Mouse (Mus musculus) erythroid progenitor cell, adult 5-6 weeks (primary cell): ENCODE data around the gene Scarb2. TPM values are rescaled to one million over a fixed set of nuclear protein-coding genes. Genes with fewer than 3 reads are reported as not detected.
A peak's percentile ranks its signal among the peaks of the same experiment; 100 is the strongest.

ENCODE experiments used
- ATAC-seq: replicated peaks from 2 replicates; pipeline ENCODE4 v1.8.0; 2016; ENCODE audit warnings: moderate number of reproducible peaks, mild to moderate bottlenecking, moderate TSS enrichment, inconsistent platforms; ENCODE audit not compliant: poor library complexity, low FRiP score, severe bottlenecking
- total RNA-seq, 2 experiments: library from RNA; stranded (forward) in 1 of 2; stranded (reverse) in 1 of 2; fragments of 150-400 nt in 1 of 2; fragments of 186-747, 209-891 nt in 1 of 2; gene quantifications; 2 replicates each; pipeline versions ENCODE4 v1.2.3 to v1.2.4; 2015 to 2017; ENCODE audit warnings: low replicate concordance in 2 of 2

The Scarb2 gene
- total RNA-seq, 2 experiments from 2014 or later = 5.9 to 9.8 TPM

- no peak for ATAC-seq
These were observed 10.7 kb downstream of the Scarb2 start for GRCm38 (mm10) chr5:92495771-92496409.

- no peak for ATAC-seq
These were observed 11.3 kb downstream of the Scarb2 start for GRCm38 (mm10) chr5:92495291-92495690.

GRCm38 (mm10) chr5:92493423-92493822 lies 13.2 kb downstream of the Scarb2 start:
- no peak for ATAC-seq

- no peak for ATAC-seq
These were observed 15.9 kb downstream of the Scarb2 start for GRCm38 (mm10) chr5:92490779-92491178.

DNA sequence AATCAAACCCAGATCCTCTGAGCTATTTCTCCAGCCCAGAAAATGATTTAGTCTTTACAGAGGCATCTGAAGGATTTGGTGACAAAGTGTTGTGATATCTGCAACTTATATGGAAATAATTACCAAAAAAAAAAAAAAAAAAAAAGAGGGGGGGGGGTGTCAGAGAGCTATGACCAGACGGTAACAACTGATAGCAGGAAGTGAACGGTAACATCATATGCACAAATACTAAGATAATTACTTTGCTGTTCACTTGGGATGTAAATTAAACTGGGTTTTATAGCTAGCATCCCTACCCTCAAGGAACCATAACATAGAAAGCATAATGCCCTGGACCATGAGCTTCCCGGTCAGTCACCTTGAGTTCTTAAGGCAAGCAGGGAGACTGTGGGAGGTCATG lies 16.3 kb downstream of the Scarb2 start:
- no peak for ATAC-seq

GRCm38 (mm10) chr5:92489503-92489902 lies 17.1 kb downstream of the Scarb2 start:
- ATAC-seq = 0 out of 2 replicates have a peak, but pooled peaks have one; percentile 23

- ATAC-seq = no peak
These were observed 17.7 kb downstream of the Scarb2 start for GRCm38 (mm10) chr5:92488961-92489360.

- ATAC-seq = no peak
These were observed 18.2 kb downstream of the Scarb2 start for GRCm38 (mm10) chr5:92488408-92488807.

DNA sequence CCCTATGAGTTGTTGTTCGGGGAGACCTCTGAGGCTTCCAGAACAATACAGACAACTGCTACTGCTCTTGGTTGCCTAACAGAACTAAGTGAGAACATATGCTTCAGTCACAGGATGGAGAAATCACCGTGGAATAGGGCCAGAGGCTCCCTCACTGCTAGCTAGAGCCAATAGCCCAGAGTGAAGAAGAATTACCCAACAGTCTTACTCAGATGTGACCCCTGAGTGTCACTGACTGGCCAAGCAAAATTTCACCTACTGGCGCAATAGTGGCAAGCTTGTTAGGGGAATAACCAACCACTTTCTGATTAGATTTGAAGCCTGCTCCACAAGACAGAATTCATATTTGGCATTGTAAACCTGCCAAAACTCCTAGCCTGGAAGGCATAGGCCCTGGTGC lies 19.9 kb downstream of the Scarb2 start:
- ATAC-seq = no peak

DNA sequence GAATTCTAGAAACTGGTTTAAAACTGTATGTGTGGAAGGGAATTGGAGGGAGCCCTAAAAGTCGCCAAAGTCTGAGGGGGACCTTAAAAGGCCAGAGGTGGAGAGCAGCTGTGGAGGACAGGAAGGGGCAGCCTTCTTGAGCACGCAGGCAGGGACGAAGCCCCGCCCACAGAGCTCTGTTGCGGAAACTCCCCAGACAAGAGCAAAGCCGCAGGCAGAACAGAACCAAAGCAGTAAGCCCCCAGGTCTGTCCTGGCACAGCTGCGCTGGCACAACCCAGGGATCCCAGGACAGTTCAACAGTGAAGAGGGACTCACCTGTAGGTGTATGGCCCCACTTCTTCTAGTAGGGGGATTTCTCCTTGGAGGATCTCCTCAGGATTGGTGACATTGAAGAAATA lies 21.8 kb downstream of the Scarb2 start:
- no peak; the same call in 1 of the 2 replicates for ATAC-seq

DNA sequence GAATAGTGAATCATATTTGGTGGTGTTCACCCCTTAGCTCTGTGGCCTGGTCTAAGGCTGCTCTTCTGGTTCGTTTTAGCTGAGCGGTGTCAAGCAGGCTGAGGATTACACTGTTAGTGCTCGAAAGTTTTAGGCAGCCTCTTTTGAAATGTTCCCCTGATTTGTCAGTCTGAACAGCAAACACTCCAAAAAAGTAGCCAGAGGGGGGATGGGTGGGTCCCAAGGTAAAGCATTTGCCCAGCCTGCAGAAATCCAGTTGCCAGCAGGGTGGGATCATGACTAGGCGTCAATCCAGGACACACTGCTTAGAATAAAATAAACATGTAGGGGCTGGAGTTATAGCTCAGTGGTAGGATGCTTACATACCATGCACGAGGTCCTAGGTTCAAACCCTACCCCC lies 33.8 kb downstream of the Scarb2 start:
- no peak for ATAC-seq

DNA sequence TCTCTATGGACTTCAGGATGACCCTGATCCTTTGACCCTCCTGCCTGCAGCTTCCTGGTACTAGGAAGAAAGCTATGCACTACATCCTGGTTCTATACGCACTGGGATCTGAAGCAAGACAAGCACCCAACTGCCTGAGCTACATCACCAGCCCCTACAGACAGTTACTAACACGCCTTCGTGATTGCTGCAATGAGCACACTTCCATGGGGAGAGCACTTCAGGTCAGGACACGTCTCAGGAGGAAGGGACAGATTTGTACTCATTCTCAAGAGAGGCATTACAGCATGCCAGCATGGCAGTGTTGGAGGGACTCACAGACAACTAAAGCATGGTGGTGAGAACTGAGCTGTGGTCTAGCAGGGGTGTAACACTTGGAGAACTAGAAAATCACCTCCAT lies 35.1 kb downstream of the Scarb2 start:
- ATAC-seq = no peak

- peak; percentile 52; the same call in 1 of the 2 replicates for ATAC-seq
These were observed 37.2 kb downstream of the Scarb2 start for GRCm38 (mm10) chr5:92469201-92470130.

- no peak for ATAC-seq
These were observed 38.4 kb downstream of the Scarb2 start for GRCm38 (mm10) chr5:92468234-92468633.

- no peak for ATAC-seq
These were observed 39.4 kb downstream of the Scarb2 start for GRCm38 (mm10) chr5:92467102-92467766.

GRCm38 (mm10) chr5:92465511-92465910 lies 41.1 kb downstream of the Scarb2 start:
- ATAC-seq = no peak

GRCm38 (mm10) chr5:92461321-92461720 lies 45.3 kb downstream of the Scarb2 start:
- no peak for ATAC-seq

GRCm38 (mm10) chr5:92458726-92459125 lies 47.9 kb downstream of the Scarb2 start:
- ATAC-seq = no peak

DNA sequence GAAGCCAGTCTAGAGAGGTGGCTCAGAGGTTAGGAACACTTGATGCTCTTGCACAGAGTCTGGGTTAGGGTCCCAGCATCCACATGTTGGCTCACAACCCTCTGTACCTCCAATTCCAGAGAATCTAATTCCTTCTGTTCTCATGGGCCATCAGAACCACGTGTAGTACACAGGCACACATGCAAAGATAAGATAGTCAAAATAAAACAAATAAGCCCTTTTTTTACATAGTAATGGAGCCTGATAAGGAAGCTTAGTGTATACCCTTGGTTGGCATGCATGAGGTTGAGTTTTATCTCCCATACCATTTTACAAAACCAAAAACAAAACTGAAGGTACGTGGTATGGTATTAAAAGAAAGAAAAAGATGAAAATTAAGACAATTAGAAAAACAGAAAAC lies 49.2 kb downstream of the Scarb2 start:
- no peak for ATAC-seq

DNA sequence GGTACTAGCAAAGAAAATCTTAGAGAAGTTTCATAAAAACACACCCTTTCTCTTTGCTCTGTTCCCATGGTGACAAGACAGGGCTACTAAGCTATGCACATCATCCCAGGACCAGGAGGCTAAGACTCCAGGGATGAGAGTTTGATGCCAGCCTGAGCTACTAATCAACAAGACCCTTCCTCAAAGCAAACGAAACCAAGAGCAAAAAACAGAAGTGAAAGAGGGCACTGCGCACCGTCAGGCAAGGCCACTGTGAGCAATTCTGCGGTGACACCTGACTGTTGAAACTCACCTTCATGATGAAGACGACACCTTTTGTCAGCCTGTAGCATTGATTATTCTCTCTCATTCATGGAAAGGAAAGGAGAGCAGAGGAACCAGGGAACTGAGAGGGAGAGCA lies 53.8 kb downstream of the Scarb2 start:
- ATAC-seq = no peak

- no peak for ATAC-seq
These were observed 59.9 kb downstream of the Scarb2 start for GRCm38 (mm10) chr5:92446736-92447135.
